Mouse (Mus musculus): ENCODE results near the gene Gm20518. TPM values are rescaled to one million over a fixed set of nuclear protein-coding genes. Genes with fewer than 3 reads are reported as not detected.

Gene Gm20518
- polyA plus RNA-seq, 1 experiment from 2014 or later = 0.34 TPM

DNA sequence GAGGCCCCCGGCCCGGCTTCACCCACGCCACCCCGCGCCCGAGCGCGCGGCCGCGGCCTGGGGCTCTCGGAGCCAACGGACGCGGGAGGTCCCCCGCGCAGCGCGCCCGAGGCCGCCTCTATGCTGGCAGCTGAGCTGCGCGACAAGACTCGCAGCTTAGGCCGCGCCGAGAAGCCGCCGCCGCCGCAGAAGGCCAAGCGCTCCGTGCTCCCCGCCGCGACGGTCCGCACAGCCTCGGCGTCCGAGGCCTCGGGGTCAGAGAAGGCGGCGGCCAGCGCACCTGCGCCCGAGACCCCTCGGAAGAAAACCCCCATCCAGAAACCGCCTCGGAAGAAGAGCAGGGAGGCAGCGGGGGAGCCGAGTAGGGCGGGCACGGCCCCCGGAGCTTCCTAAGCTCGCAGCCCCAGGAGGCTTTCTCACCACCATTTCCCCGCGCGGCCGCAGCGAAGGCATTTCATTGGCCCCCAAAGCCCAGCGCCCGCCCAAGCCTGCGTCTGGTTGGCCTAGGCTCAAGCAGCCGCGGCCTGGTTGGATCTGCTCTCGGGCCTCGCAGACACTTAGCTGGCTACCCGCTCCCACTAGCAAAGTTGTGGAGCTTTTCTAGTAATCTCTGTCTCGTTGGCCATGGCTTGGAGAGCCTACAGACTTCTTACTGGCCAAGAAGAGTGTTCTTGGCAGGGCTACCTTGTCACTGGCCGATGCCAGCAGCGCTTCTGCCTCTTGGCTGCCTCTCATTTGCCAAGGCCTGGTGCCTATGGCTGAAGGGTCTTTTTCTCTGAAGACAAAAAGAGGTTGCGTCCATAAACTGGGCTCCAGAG lies 84.1 kb downstream of the Gm20518 start:
- Histone ChIP-seq H3K4me3 (peak overlapping the region; percentile 53), H3K27ac (peak overlapping the region; percentile 92), H3K27me3 (ENCODE audit: low read depth, poor library complexity, severe bottlenecking) (peaks cover 47% of the 10 kb centered on the region), H3K9me3 (replicated peaks) (no peaks in the 10 kb centered on the region), H3K36me3 (peaks cover 60% of the 10 kb centered on the region), H3K4me1 (peaks cover 84% of the 10 kb centered on the region)
- WGBS = 3% methylated on average over 73 of the region's 73 CpGs
- DNase-seq (ENCODE audit: low spot score) = peak; percentile 91

DNA sequence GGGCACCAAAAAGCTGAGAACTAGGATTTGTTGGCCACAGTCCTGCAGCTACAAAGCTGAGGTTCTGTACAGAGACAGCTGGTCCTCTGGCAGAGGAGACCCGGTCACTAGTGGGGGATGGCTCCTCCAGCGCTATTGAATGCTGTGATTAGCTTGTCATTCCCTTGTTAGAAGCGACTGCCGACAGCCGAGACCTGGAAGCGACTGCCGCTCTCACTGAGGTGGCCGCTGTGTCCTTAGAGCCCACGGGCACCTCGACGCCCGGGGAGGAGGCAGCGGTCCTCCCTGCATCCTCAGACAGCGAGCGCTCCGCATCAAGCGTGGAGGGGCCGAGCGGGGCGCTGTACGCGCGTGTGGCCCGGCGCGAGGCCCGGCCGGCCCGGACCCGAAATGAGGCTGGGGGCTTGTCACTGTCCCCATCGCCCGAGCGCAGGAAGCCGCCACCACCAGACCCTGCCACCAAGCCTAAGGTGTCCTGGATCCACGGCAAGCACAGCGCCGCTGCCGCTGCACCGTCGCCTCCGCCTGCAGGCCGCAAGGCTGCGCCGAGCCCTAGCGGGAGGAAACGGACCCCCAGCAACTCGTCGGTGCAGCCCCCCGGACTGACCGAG lies 84.8 kb downstream of the Gm20518 start:
- H3K36me3 ChIP-seq = peaks cover 62% of the 10 kb centered on the region
- H3K27me3 ChIP-seq (ENCODE audit: low read depth, poor library complexity, severe bottlenecking) = peaks cover 54% of the 10 kb centered on the region
- no peaks in the 10 kb centered on the region for H3K9me3 ChIP-seq (replicated peaks)
- H3K4me3 ChIP-seq = peak overlapping the region; percentile 53
- peaks cover 91% of the 10 kb centered on the region for H3K4me1 ChIP-seq
- DNase-seq (ENCODE audit: low spot score) = peak; percentile 74
- 2% methylated on average over 50 of the region's 50 CpGs for WGBS
- H3K27ac ChIP-seq = peak overlapping the region; percentile 92

GRCm38 (mm10) chr16:17804982-17805381 lies 86.5 kb downstream of the Gm20518 start:
- Histone ChIP-seq H3K36me3 (peaks cover 72% of the 10 kb centered on the region), H3K27ac (peak overlapping the region; percentile 69; the same call in 1 of the 2 replicates), H3K4me3 (peak overlapping the region; percentile 43), H3K27me3 (ENCODE audit: low read depth, poor library complexity, severe bottlenecking) (peaks cover 71% of the 10 kb centered on the region), H3K4me1 (peaks cover 98% of the 10 kb centered on the region), H3K9me3 (replicated peaks) (no peaks in the 10 kb centered on the region)
- WGBS = 7% methylated on average over 7 of the region's 7 CpGs
- DNase-seq (ENCODE audit: low spot score) = no peak

- peak; percentile 86 for DNase-seq (ENCODE audit: low spot score)
- Histone ChIP-seq H3K4me3 (peak overlapping the region; percentile 43), H3K9me3 (replicated peaks) (no peaks in the 10 kb centered on the region), H3K36me3 (peaks cover 75% of the 10 kb centered on the region), H3K4me1 (peaks cover 98% of the 10 kb centered on the region), H3K27ac (peak overlapping the region; percentile 69), H3K27me3 (ENCODE audit: low read depth, poor library complexity, severe bottlenecking) (peaks cover 76% of the 10 kb centered on the region)
- WGBS = under 1% methylated on average over 33 of the region's 33 CpGs
These were observed 87.0 kb downstream of the Gm20518 start for GRCm38 (mm10) chr16:17804449-17804912.

- Histone ChIP-seq H3K4me1 (peaks cover 98% of the 10 kb centered on the region), H3K27ac (peak overlapping the region; percentile 69), H3K9me3 (replicated peaks) (no peaks in the 10 kb centered on the region), H3K4me3 (peak overlapping the region; percentile 47), H3K27me3 (ENCODE audit: low read depth, poor library complexity, severe bottlenecking) (peaks cover 82% of the 10 kb centered on the region), H3K36me3 (peaks cover 81% of the 10 kb centered on the region)
- WGBS = 6% methylated on average over 33 of the region's 33 CpGs
- DNase-seq (ENCODE audit: low spot score) = no peak
These were observed 87.6 kb downstream of the Gm20518 start for GRCm38 (mm10) chr16:17803675-17804448.

- Histone ChIP-seq H3K4me3 (peak overlapping the region; percentile 47), H3K27ac (peak overlapping the region; percentile 71), H3K4me1 (peaks cover 99% of the 10 kb centered on the region), H3K27me3 (ENCODE audit: low read depth, poor library complexity, severe bottlenecking) (peaks cover 87% of the 10 kb centered on the region), H3K36me3 (peaks cover 75% of the 10 kb centered on the region), H3K9me3 (replicated peaks) (no peaks in the 10 kb centered on the region)
- DNase-seq (ENCODE audit: low spot score) = peak; percentile 71
- WGBS = 3% methylated on average over 83 of the region's 83 CpGs
These were observed 88.4 kb downstream of the Gm20518 start for GRCm38 (mm10) chr16:17802839-17803674.

GRCm38 (mm10) chr16:17802456-17802838 lies 89.0 kb downstream of the Gm20518 start:
- DNase-seq (ENCODE audit: low spot score) = no peak
- peak overlapping the region; percentile 47 for H3K4me3 ChIP-seq
- peaks cover 68% of the 10 kb centered on the region for H3K36me3 ChIP-seq
- 5% methylated on average over 18 of the region's 18 CpGs for WGBS
- peaks cover 87% of the 10 kb centered on the region for H3K27me3 ChIP-seq (ENCODE audit: low read depth, poor library complexity, severe bottlenecking)
- H3K27ac ChIP-seq = peak overlapping the region; percentile 71
- H3K4me1 ChIP-seq = peaks cover 99% of the 10 kb centered on the region
- H3K9me3 ChIP-seq (replicated peaks) = no peaks in the 10 kb centered on the region

DNA sequence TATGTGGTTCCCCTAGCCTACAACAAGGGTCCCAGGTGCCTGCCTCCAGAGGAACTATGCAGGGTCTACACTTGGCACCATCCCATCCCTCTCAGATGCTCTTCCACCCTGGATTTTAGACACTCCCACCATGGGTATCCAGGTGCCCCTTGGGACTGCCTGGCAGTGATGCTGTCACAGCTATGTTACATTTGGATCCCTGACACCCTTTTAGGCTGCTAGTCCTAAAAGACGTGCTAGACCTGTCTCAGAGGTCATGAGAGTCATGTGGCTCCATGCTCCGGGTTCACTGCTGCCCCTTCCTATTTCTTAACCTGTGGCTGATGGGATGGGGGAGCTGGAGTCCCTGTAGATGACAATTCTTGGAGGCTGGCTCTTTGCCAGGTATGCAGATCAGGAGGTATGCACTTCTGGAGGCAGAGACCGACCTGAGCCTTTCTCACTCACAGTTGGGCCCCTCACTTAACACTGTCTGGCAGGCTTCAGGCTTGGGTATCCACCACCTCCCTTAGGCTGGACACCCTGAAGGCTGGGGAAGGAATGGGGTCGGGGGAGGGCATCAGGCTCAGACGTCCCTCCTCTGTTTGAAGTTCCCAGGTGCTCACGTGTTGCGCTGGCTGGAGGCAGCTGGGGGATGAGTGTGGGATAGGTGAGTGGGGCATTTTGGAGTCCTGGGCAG lies 89.6 kb downstream of the Gm20518 start:
- Histone ChIP-seq H3K4me1 (peaks cover 98% of the 10 kb centered on the region), H3K4me3 (peak overlapping the region; percentile 47), H3K9me3 (replicated peaks) (no peaks in the 10 kb centered on the region), H3K27me3 (ENCODE audit: low read depth, poor library complexity, severe bottlenecking) (peaks cover 85% of the 10 kb centered on the region), H3K27ac (0 out of 2 replicates have a peak overlapping the region, but pooled peaks have one; percentile 71), H3K36me3 (peaks cover 63% of the 10 kb centered on the region)
- 3% methylated on average over 7 of the region's 7 CpGs for WGBS
- peak; percentile 38 for DNase-seq (ENCODE audit: low spot score)

DNA sequence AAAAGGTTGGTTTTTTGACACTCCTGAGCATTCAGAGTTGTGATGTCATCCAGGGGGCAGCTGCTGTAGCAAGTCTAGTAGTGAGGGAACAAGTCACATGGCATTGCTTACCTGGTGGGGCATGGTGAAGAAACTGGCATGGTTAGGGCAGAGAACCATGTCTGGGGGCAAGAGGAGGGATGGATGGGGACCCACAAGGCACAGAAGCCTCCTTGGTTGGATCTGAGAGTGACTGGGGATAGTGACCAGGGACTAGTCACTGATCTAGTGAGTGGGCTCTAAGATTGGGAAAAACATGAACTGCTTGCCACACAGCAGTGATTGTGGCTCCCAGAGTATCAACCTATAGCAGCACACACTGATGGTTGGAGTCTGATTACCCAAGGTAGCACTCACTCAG lies 91.9 kb downstream of the Gm20518 start:
- Histone ChIP-seq H3K27me3 (ENCODE audit: low read depth, poor library complexity, severe bottlenecking) (peaks cover 69% of the 10 kb centered on the region), H3K36me3 (peaks cover 41% of the 10 kb centered on the region), H3K27ac (0 out of 2 replicates have a peak overlapping the region, but pooled peaks have one; percentile 20), H3K4me1 (peaks cover 92% of the 10 kb centered on the region), H3K4me3 (peak overlapping the region; percentile 78), H3K9me3 (replicated peaks) (no peaks in the 10 kb centered on the region)
- DNase-seq (ENCODE audit: low spot score) = no peak

- peaks cover 59% of the 10 kb centered on the region for H3K27me3 ChIP-seq (ENCODE audit: low read depth, poor library complexity, severe bottlenecking)
- 2% methylated on average over 43 of the region's 45 CpGs for WGBS
- peak; percentile 89 for DNase-seq (ENCODE audit: low spot score)
- H3K36me3 ChIP-seq = peaks cover 41% of the 10 kb centered on the region
- H3K4me1 ChIP-seq = peaks cover 81% of the 10 kb centered on the region
- H3K27ac ChIP-seq = peak overlapping the region; percentile 99
- no peaks in the 10 kb centered on the region for H3K9me3 ChIP-seq (replicated peaks)
- peak overlapping the region; percentile 78 for H3K4me3 ChIP-seq
These were observed 92.9 kb downstream of the Gm20518 start for GRCm38 (mm10) chr16:17798321-17799180.

DNA sequence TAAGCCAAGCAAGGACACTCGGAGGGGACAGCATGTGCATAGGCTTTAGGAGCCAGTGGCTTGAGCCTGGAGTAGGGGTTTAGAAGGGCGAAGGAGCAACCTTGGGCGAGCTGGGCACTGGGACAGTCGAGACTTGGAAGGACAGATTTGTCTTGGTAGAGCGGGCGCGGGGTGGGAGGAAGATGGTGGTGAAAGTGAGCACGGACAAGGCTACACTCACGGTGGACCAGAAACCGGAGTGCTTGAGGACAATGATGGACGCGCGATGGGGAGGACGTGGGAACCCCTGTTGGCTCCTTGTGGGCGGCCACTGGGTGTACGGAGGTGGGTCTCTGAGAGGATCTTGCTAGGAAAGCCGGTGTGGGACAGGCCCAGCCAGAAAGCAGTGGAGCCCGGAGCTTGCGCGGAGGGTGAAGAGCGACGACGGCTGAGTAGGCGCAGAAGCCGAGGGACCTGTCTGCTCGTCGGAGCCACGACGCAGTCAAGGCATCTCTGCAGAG lies 93.6 kb downstream of the Gm20518 start:
- 2% methylated on average over 29 of the region's 29 CpGs for WGBS
- H3K27me3 ChIP-seq (ENCODE audit: low read depth, poor library complexity, severe bottlenecking) = peaks cover 52% of the 10 kb centered on the region
- peak overlapping the region; percentile 78 for H3K4me3 ChIP-seq
- peak; percentile 80 for DNase-seq (ENCODE audit: low spot score)
- no peaks in the 10 kb centered on the region for H3K9me3 ChIP-seq (replicated peaks)
- peak overlapping the region; percentile 99 for H3K27ac ChIP-seq
- peaks cover 74% of the 10 kb centered on the region for H3K4me1 ChIP-seq
- H3K36me3 ChIP-seq = peaks cover 41% of the 10 kb centered on the region
